Mouse (Mus musculus): Measurements from ENCODE around the gene Matn4. TPM values are rescaled to one million over a fixed set of nuclear protein-coding genes. Genes with fewer than 3 reads are reported as not detected.

The Matn4 gene
- 1 to 10 TPM; 1.2 to 2.3 TPM for total RNA-seq (2021)

DNA sequence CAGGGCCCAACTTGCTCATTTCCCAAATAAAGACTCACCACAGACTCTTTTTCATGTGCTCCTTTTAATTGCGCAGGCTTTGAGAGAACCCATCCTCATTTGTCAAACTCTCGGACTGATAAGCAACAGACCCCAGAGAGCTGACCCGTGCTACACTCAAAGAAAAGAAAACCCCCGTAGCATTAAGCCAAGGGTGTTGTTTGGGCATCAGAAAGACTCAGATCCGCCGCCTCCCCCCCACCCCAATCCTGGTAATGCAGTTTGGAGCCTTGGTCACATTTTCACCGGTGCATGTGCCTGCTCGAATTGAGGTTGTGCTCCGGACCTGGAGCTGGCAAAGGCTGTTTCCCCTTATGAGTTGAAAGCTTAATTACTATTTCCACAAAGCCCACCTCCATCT lies at the start of gene Matn4:
TSS of gene Matn4 (minus strand) at position 101 of the 400 bp plus-strand sequence.
- DNase-seq, result no peak
- intact Hi-C loops (cut with DNase I), result no loop called here

DNA sequence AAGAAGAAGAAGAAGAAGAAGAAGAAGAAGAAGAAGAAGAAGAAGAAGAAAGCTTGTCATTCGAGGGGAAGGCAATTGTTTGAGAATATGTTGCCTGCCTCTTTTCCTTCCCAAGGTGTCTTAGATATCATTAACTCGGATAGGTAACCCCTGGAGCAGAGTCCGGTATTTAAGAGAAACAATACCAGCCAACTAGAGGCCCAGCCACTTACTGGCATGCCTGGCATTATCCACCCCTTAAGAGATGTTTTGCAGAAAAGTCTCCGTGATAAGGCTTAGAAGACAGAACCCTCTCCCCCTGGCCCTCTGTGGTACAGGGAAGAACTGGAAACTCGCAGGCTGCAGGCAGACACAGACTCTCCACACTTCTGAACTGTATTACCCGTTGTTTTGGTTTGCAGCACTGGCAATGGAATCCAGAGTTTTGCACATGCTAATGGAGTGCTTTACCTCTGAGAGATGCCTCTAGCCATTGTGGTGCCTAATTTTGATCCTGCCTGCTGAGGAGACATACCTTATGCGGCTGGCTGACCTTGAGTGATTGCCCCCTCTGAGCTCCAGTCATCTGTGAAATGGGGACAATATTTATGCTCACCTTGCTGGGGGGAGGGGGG lies 49.0 kb upstream of the Matn4 start:
- DNase-seq, result no peak
- intact Hi-C loops (cut with DNase I), result no loop called here

- intact Hi-C loops (cut with DNase I), result no loop called here
- peak; percentile 41 to 58 for DNase-seq
These were observed 48.2 kb upstream of the Matn4 start for GRCm38 (mm10) chr2:164453047-164453757.

DNA sequence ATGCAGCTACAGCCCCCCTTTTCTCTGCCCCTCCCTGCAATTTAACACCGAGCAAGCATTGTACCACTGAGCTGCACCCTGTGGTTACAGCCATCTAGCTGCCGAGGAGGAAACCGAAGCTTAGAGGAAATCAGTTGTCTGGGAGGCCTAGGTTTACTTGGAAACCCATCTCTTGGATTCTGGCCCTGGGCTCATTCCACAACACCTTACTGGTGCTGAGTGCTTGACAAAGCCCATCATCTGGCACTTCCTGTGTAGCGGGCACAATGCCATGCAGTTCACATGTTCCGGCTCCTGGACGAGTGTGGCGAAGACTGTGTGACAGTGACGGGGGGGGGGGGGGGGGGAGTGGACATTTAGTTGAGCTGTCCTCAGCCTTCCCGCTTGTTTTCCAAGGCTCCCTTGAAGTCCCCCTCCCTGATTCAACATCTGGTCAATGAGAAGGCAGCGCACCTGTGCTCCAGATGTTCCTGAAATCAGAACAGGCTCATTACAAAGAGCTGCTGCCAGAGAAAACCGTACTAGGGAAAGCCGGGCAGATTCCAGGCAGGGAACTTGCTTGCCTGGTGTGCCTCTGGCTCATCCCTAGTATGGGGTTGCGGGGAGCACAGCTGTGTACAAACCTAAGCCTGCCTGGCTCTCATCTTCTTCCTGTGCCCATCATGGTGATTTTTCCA lies 47.2 kb upstream of the Matn4 start:
- intact Hi-C loops (cut with DNase I), result no loop called here
- peak; percentile 77 to 81 for DNase-seq

- intact Hi-C loops (cut with DNase I), result no loop called here
These were observed 44.5 kb upstream of the Matn4 start for GRCm38 (mm10) chr2:164449341-164450042.

GRCm38 (mm10) chr2:164448921-164449320 lies 44.0 kb upstream of the Matn4 start:
- DNase-seq, result no peak
- intact Hi-C loops (cut with DNase I), result no loop called here

More at GRCm38 (mm10) chr2:164449341-164450042, 44.5 kb upstream of the Matn4 start:
- no peak for DNase-seq

DNA sequence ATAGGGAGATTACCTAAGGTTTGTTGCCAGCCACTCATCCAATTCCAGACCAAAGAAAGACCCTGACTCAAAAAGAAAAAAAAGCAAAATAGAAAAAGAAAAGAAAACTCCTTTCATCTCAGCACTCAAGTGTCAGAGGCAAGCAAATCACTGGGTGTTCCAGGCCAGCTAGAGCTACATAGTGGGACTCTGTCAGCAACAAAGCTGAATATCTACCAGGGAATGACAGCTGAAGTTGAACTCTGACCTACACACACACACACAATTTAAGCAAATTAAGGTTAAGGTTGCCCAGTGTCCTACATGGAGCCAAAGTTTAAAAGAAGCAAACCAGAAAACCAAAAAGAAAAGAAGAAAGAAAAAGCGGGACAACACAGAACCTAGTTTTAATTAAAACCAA lies 43.2 kb upstream of the Matn4 start:
- intact Hi-C loops (cut with DNase I), result no loop called here
- no peak for DNase-seq

GRCm38 (mm10) chr2:164446086-164446469 lies 41.1 kb upstream of the Matn4 start:
- intact Hi-C loops (cut with DNase I), result no loop called here
- DNase-seq, result no peak

DNA sequence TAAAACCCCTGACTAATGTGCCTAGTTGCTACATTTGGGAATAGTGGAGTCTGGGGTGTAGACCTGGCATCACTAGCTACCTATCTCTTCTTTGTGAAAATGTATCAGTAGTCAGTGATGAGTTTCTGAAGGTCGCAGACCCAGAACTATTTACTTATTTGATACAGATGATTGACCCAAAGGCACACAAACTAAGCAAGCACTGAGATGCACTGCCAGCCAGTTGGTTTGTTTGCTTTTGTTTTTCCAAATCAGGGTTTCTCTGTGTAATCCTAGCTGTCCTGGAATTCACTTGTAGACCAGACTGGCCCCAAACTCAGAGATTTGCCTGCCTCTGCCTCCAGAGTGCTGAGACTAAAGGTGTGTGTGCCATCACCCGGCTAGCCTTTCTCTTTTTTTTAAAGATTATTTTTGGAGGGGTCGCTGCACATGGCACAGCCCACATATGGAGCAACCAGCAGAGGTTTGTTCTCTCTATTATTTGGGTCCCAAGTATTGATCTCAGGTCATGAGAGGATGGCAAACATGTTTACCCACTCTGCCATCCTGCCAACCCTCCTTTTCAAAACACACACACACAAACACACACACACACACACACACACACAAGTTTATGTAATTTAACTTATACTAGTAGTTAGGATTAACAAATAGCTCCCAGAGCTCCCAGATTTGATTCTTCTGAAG lies 40.6 kb upstream of the Matn4 start:
- DNase-seq, result no peak
- intact Hi-C loops (cut with DNase I), result no loop called here

GRCm38 (mm10) chr2:164444701-164445100 lies 39.7 kb upstream of the Matn4 start:
- DNase-seq, result no peak
- intact Hi-C loops (cut with DNase I), result no loop called here

DNA sequence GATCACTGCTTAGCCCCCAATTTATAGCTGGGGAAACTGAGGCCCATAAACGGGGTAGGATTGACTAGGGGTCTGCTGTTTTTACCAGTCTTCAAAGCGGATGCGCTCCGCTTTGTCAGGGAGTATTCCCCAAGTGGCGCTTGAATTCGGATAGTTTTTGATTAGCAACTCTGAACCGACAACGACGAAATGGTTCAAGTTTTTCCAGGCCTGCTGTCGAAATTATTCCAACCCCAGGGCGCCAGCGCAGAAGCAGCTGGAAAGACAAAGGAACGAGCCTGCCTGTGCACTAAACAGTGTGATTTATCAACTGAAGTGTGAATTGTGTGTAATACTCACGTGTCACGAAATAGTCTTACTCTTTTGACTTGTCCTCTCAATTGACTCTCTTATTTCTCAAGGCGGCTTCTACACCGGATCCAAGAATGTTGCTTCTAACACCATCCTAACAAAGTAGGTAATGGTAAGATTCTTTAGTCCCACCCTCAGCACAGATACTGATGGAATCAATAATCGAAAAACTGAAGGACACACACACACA lies 38.6 kb upstream of the Matn4 start, which contains the start of gene Sdc4:
TSS of gene Sdc4 (minus strand) at position 428 of the 541 bp plus-strand sequence.
- intact Hi-C loops (cut with DNase I), result no loop called here

GRCm38 (mm10) chr2:164443051-164443437 lies 38.1 kb upstream of the Matn4 start:
- intact Hi-C loops (cut with DNase I), result no loop called here

More for the DNA sequence above, 38.6 kb upstream of the Matn4 start, which contains the start of gene Sdc4:
- DNase-seq, result no peak

GRCm38 (mm10) chr2:164442315-164443050 lies 37.5 kb upstream of the Matn4 start:
- peak; percentile 51 to 63 for DNase-seq
- intact Hi-C loops (cut with DNase I), result no loop called here

More at GRCm38 (mm10) chr2:164443051-164443437, 38.1 kb upstream of the Matn4 start:
- DNase-seq, result peak; percentile 85 to 86

DNA sequence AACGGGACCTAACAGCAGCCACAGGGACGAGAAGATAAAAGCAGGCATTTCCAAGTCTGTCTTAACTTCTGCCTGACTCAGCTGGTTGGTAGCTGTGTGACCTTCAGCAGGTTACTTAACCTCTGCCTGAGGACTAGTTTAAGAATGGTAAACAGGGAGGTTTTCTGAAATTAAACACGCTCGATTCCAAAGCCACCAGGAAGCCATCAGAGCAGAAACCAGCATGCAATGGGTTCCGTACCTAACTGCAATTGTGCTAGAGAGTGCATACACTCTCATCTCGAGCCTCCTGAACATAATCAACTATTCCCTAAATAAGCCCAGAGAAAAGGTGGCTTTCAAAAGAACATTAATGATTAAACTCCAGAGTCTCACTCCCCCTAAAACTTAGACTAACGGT lies 36.8 kb upstream of the Matn4 start:
- intact Hi-C loops (cut with DNase I), result no loop called here
- no peak for DNase-seq

- intact Hi-C loops (cut with DNase I), result no loop called here
- DNase-seq, result no peak
These were observed 36.2 kb upstream of the Matn4 start for GRCm38 (mm10) chr2:164441155-164441554.

DNA sequence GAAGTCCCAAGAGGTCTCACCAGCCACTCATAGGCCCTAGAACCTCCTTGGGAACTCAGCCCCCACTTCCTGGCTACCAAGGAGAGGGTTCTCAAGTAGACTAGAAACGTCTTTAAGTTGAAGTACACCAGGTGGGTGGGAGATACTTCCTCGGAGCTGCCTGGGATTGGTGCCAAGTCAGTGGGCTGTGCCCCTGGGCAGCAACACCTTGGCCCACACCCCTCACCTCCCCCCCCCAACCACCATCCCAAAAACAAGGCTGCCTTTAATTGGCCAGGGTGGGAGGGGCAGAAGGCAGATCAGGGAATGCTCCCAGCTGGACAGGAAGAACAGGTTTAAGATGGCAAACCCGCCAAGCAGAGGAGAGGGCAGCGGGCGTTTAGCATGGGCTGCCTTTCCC lies 35.4 kb upstream of the Matn4 start:
- intact Hi-C loops (cut with DNase I), result no loop called here

GRCm38 (mm10) chr2:164439001-164439421 lies 34.1 kb upstream of the Matn4 start:
- intact Hi-C loops (cut with DNase I), result no loop called here
- DNase-seq, result no peak

More for the DNA sequence above, 35.4 kb upstream of the Matn4 start:
- DNase-seq, result no peak

- intact Hi-C loops (cut with DNase I), result no loop called here
- no peak for DNase-seq
These were observed 33.3 kb upstream of the Matn4 start for GRCm38 (mm10) chr2:164438257-164438656.

- DNase-seq, result no peak
- intact Hi-C loops (cut with DNase I), result no loop called here
These were observed 32.8 kb upstream of the Matn4 start for GRCm38 (mm10) chr2:164437710-164438109.
